Mouse (Mus musculus) kidney, embryonic 16.5 days (tissue): ENCODE data around the gene Kcna2. TPM values are rescaled to one million over a fixed set of nuclear protein-coding genes. Genes with fewer than 3 reads are reported as not detected.

Source experiments
- ATAC-seq: fragments of 200-750 bp; cut with Nextera tagmentation; 2 replicates; pipeline ENCODE4 v1.8.0; 2017; ENCODE audit warnings: moderate TSS enrichment; ENCODE audit not compliant: low FRiP score, low TSS enrichment
- H3K27ac ChIP-seq: fragments of 300-500 bp; sonication (generic); 2 replicates; pipeline ENCODE4 v1.5.1; 2014; ENCODE audit warnings: low read length
- H3K27me3 ChIP-seq: fragments of 300-500 bp; sonication (generic); 2 replicates; pipeline ENCODE4 v1.6.1; 2014; ENCODE audit warnings: low read length, control low read depth, mixed read lengths; ENCODE audit not compliant: insufficient read depth
- H3K36me3 ChIP-seq: fragments of 300-500 bp; sonication (generic); 2 replicates; pipeline ENCODE4 v1.6.1; 2014; ENCODE audit warnings: low read length, control low read depth, mixed read lengths; ENCODE audit not compliant: insufficient read depth
- H3K4me1 ChIP-seq: fragments of 300-500 bp; sonication (generic); 2 replicates; pipeline ENCODE4 v1.6.1; 2014; ENCODE audit warnings: low read length, control low read depth, mixed read lengths; ENCODE audit not compliant: insufficient read depth
- H3K4me2 ChIP-seq: fragments of 300-500 bp; sonication (generic); replicated peaks from 2 replicates; pipeline ENCODE4 v1.6.1; 2014; ENCODE audit warnings: low read depth, low read length
- H3K4me3 ChIP-seq: fragments of 300-500 bp; sonication (generic); 2 replicates; pipeline ENCODE4 v1.5.1; 2014; ENCODE audit warnings: mild to moderate bottlenecking, low read length
- H3K9ac ChIP-seq: fragments of 300-500 bp; sonication (generic); replicated peaks from 2 replicates; pipeline ENCODE4 v1.6.1; 2014; ENCODE audit warnings: low read length
- H3K9me3 ChIP-seq: fragments of 300-500 bp; sonication (generic); 2 replicates; pipeline ENCODE4 v1.6.1; 2016; ENCODE audit warnings: low read length, control low read depth
- WGBS: fragments of 180-500 bp; shearing (Covaris S2); extraction: QIAGEN DNeasy Blood & Tissue Kit; methylation state at CpG from one replicate; pipeline ENCODE4 v1.1.7; 2014; 5-methylcytosine and 5-hydroxymethylcytosine counted together
- polyA plus RNA-seq: library from polyadenylated mRNA; unstranded; fragments of >200 nt; fragmentation: Nextera tagmentation; extraction: Ambion mirVana; gene quantifications from 2 replicates; pipeline ENCODE4 v1.2.1, GENCODE M21; 2015

Kcna2 gene
- polyA plus RNA-seq, result 0.02 and 0.09 TPM in 2 replicates

DNA sequence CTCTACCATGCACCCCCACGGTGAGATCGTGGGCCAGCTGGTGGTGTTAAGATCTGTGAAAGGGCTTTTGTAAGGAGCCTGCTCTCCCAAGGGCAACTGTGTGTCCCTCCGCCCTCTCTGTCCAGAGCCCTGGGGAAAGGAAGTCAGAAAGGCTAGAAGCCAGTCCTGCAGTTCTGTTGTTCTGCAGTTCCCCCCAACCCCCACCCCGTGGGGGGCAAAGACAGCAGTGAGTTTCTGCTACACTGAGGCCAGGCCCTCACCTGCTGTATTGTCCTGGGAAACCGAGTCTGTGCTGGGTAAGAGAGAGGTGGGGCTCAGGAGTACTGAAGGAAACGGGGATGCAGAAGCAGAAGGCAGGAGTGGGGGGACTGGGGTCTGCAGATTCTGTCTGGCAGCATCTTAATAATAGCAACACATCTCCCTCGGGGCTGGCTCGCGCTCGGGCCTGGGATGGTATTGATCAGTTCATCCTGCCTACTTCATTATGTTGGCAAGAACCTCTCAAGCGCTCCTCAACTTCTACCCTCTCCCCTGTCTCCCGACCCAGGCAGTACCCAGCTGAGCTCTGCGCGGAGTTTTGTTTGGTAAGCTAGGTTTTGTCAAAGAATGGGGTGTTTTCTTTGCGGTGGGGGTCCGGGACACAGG, at the start of gene Kcna2:
Kcna2 (plus strand) TSS at position 336 of the 645 bp plus-strand sequence.
- 1% methylated on average over 16 of the region's 16 CpGs for WGBS
- Histone ChIP-seq H3K4me1 (peaks cover 9% of the 10 kb centered on the region), H3K9ac (peak within 1 kb of the TSS; percentile 30), H3K9me3 (no peaks in the 10 kb centered on the region), H3K36me3 (no peaks in the 10 kb centered on the region), H3K27ac (no peak within 1 kb of the TSS), H3K4me2 (peak within 1 kb of the TSS; percentile 87), H3K4me3 (peak within 1 kb of the TSS; percentile 61), H3K27me3 (peaks cover 53% of the 10 kb centered on the region)
- ATAC-seq, result peak; percentile 21; the same call in 1 of the 2 replicates

DNA sequence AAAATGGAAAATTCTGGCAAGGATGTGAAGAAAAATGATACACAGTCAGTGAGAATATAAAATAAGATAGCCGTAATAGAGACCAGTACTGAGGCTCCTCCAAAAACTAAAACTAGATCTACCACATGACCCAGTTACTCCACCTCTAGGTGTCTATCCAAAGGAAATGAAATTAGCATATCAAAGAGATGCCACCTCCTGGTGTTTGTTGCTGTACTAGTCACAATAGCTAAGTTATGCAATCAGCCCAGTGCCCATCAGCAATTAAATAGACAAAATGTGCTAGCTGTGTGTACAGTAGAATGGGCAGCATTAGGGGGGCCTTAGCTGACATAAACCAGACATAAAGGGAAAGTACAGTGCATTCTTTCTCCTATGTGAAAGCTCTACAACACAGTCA, 39.5 kb upstream of the Kcna2 start:
- H3K27ac ChIP-seq, result no peak overlapping the region
- WGBS, result 90% methylated on average over 1 of the region's 1 CpGs
- H3K27me3 ChIP-seq, result no peaks in the 10 kb centered on the region
- no peak for ATAC-seq
- H3K4me3 ChIP-seq, result no peak overlapping the region
- H3K9ac ChIP-seq, result no peak overlapping the region
- H3K4me2 ChIP-seq, result no peak overlapping the region
- no peaks in the 10 kb centered on the region for H3K36me3 ChIP-seq
- H3K4me1 ChIP-seq, result no peaks in the 10 kb centered on the region
- no peaks in the 10 kb centered on the region for H3K9me3 ChIP-seq

DNA sequence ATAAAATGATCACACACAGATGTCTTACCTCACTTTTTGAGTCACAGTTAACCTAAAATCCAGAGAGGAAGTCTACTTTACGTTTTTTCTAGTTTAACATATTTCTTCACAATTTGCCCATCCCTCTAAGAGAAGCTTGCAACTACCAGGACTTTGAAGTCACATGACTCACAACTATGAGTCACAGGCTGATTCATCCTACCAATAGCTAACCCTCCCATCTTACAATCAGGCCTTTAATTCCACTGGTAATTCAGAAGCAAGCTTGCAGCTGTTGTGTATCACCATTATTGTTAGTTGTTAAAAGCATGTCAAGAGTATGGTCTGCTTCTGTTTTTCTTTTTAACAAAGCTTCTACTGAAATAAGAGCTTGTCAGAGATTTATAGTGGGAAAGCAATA, 38.2 kb upstream of the Kcna2 start:
- H3K4me2 ChIP-seq, result no peak overlapping the region
- H3K4me1 ChIP-seq, result no peaks in the 10 kb centered on the region
- H3K36me3 ChIP-seq, result no peaks in the 10 kb centered on the region
- H3K9ac ChIP-seq, result no peak overlapping the region
- no peak overlapping the region for H3K4me3 ChIP-seq
- H3K27ac ChIP-seq, result no peak overlapping the region
- H3K27me3 ChIP-seq, result no peaks in the 10 kb centered on the region
- 61% methylated on average over 1 of the region's 1 CpGs for WGBS
- H3K9me3 ChIP-seq, result no peaks in the 10 kb centered on the region
- ATAC-seq, result peak; percentile 59; the same call in 1 of the 2 replicates

DNA sequence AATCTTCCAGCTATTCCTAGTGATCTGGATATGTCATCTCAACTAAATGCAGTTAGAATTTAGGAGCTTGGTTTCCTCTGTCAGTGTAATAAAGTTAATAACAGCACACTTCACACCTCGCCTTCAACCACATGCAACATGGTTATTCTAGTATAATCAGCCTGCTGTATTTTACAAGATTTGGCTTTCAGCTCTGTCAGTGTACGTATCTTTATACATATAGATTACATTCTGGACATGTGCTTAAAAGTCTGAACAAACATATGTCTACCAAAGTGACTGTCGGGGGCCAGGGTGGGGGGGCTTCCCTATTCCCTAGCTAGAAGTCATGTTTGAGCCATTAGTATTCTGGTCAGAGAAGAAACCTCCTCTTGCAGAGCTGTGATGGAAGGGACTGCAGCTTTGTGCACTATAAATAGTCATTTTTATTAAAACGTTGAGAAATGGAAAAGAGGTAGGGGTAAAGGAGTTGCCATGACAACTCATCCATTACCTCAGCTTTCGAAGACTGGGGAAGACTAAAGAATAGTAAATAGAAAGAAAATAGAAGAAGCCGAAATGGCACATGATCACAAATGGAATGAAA, 35.3 kb upstream of the Kcna2 start:
- Histone ChIP-seq H3K4me1 (no peaks in the 10 kb centered on the region), H3K9ac (no peak overlapping the region), H3K4me3 (no peak overlapping the region), H3K27me3 (no peaks in the 10 kb centered on the region), H3K27ac (no peak overlapping the region), H3K9me3 (no peaks in the 10 kb centered on the region), H3K4me2 (no peak overlapping the region), H3K36me3 (no peaks in the 10 kb centered on the region)
- ATAC-seq, result no peak
- 77% methylated on average over 6 of the region's 6 CpGs for WGBS

DNA sequence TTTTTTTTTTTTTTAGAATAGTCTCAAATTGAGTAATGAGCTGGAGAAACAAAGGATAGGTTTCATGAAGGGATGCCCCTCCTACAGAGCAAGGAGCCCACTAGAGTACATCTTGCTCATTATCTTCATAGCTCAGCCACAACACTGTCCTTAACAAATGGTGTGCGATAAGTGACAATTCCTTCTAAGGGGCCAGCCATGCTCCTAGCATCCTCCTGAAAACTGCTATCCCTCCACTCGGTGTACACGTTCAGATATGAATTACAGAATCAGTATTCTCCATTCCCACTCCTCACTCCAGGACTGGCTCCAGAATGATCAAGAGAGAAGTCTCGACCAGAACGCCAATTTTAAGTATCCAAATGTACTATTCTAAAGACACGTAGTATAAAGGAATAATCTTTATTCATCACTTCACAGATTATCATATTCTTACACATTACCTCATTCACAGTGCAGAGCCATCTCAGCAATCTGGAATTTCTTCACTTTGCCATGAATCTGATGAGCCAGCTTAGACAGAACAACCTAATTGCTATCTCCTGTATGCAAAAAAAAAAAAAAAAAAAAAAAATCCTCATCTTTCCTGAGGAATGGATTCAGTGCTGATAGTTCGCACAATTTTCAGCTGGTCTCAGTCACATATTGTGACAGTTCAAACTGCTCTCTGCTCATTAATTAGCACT, 34.6 kb upstream of the Kcna2 start:
- Histone ChIP-seq H3K4me1 (no peaks in the 10 kb centered on the region), H3K36me3 (no peaks in the 10 kb centered on the region), H3K27ac (no peak overlapping the region), H3K9me3 (no peaks in the 10 kb centered on the region), H3K9ac (no peak overlapping the region), H3K27me3 (no peaks in the 10 kb centered on the region), H3K4me2 (no peak overlapping the region), H3K4me3 (no peak overlapping the region)
- no peak for ATAC-seq
- WGBS, result 86% methylated on average over 7 of the region's 7 CpGs

DNA sequence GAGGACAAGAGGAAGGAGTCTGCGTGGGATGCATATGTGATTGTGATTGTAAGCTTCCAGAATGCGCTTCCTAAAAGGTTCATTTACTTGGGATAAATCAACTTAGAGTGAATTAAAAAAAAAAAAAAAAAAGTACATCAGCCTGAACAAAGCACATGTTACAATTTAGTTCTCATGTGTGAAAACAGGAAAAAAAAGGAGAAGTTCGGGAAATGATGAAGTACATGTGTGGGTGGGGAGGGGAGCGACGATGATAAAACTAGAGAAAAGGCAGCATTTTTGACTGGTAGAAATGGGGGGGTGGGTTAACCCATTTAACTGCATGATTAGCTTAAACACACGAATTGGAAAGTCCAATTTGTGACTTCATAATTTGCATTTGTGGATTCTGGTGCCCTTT, 33.7 kb upstream of the Kcna2 start:
- WGBS, result 66% methylated on average over 6 of the region's 6 CpGs
- Histone ChIP-seq H3K9ac (no peak overlapping the region), H3K4me2 (no peak overlapping the region), H3K27me3 (no peaks in the 10 kb centered on the region), H3K4me3 (no peak overlapping the region), H3K9me3 (no peaks in the 10 kb centered on the region), H3K36me3 (no peaks in the 10 kb centered on the region), H3K27ac (no peak overlapping the region), H3K4me1 (no peaks in the 10 kb centered on the region)
- ATAC-seq, result no peak

DNA sequence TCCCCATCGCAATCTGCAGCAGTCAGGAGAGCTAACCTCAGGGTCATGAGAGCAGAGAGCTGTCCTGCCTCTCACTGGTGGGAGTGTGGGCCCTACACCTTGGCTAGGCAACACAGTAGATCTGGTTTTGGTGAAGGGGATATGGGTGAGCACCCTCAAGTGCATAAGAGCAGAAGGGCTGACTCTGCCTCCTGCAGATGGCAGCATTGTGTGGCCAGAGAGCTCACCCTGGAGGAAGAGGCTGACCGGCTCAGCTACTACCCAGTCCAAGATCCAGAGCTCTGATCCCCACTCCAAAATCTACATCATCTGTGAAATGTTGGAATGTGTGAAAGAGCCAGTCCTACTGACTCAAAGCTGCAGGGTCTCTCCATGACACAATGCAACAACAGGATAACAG, 27.1 kb upstream of the Kcna2 start:
- Histone ChIP-seq H3K9ac (no peak overlapping the region), H3K4me2 (no peak overlapping the region), H3K4me3 (no peak overlapping the region), H3K36me3 (no peaks in the 10 kb centered on the region), H3K4me1 (no peaks in the 10 kb centered on the region), H3K9me3 (no peaks in the 10 kb centered on the region), H3K27ac (no peak overlapping the region), H3K27me3 (no peaks in the 10 kb centered on the region)
- WGBS, result 57% methylated on average over 2 of the region's 2 CpGs
- no peak for ATAC-seq

DNA sequence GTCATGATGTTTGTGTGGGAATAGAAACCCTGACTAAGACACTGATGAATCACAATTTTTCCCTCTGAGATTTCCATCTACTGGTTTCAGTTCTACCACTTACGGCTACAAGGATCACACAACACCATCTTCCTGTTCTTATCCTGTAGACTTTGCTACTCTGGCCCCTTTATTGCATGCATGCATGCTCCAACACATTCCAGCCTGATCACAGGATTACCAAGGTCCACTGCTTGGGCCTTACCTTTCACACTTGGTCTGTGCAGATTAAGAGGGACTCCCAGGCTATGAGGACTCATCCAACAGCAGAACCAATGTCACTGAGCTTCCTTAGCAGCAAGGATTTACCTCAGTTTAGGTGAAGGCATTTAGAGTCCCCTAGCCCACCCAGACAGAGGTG, 25.2 kb upstream of the Kcna2 start:
- no peaks in the 10 kb centered on the region for H3K9me3 ChIP-seq
- 100% methylated on average over 1 of the region's 1 CpGs for WGBS
- H3K4me1 ChIP-seq, result no peaks in the 10 kb centered on the region
- no peak overlapping the region for H3K4me3 ChIP-seq
- H3K27ac ChIP-seq, result no peak overlapping the region
- no peak overlapping the region for H3K9ac ChIP-seq
- no peaks in the 10 kb centered on the region for H3K27me3 ChIP-seq
- H3K36me3 ChIP-seq, result no peaks in the 10 kb centered on the region
- ATAC-seq, result no peak
- H3K4me2 ChIP-seq, result no peak overlapping the region

DNA sequence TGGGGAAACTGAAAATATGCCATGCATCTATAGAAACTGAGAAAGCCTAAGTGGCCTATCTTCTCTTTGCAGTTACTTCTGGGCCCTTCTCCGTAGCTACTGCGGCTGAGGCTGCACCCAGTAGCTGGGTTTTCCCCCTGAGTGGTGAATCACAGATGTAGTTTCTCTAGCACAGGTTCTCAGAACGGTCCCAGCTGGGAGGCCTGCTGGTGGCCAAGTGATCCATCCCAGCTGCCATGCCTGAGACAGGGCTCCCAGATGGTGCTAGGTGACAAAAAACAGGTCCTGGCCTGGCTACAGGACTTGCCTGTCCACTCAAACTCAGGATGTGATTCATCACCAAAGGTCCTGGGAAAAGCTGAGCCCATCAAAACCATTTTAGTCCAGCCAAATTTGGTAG, 24.3 kb upstream of the Kcna2 start:
- ATAC-seq, result no peak
- H3K36me3 ChIP-seq, result no peaks in the 10 kb centered on the region
- H3K9me3 ChIP-seq, result no peaks in the 10 kb centered on the region
- 55% methylated on average over 3 of the region's 3 CpGs for WGBS
- no peak overlapping the region for H3K4me2 ChIP-seq
- no peaks in the 10 kb centered on the region for H3K4me1 ChIP-seq
- no peaks in the 10 kb centered on the region for H3K27me3 ChIP-seq
- H3K9ac ChIP-seq, result no peak overlapping the region
- no peak overlapping the region for H3K4me3 ChIP-seq
- no peak overlapping the region for H3K27ac ChIP-seq

DNA sequence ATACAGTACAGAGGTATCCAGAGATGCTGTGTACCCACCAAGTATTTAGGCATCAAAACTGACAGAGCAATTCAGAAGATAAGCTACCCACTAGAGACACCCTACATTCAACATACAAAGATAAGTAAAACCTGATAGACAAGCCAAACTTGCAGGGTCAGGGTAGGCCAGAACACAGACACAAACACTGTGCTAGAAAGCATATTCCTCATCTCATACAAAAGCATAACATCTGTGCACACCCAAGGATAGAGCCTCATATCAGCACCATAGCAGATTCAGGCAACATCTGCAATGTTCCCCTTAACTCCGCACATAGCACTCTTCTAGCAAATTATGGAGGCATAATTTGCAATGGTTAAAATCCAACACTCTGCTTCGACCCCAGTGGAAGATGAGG, 23.8 kb upstream of the Kcna2 start:
- WGBS, result 87% methylated on average over 2 of the region's 2 CpGs
- no peaks in the 10 kb centered on the region for H3K27me3 ChIP-seq
- H3K4me1 ChIP-seq, result no peaks in the 10 kb centered on the region
- H3K4me2 ChIP-seq, result no peak overlapping the region
- H3K9ac ChIP-seq, result no peak overlapping the region
- H3K27ac ChIP-seq, result no peak overlapping the region
- no peaks in the 10 kb centered on the region for H3K9me3 ChIP-seq
- H3K4me3 ChIP-seq, result no peak overlapping the region
- no peak for ATAC-seq
- H3K36me3 ChIP-seq, result no peaks in the 10 kb centered on the region
